Mouse (Mus musculus) stomach, postnatal 0 days (tissue): ENCODE results near the gene Gm3045.

ENCODE experiments used
- CTCF ChIP-seq: IDR thresholded peaks from 2 replicates; pipeline ENCODE4 v1.5.1; 2016; ENCODE audit warnings: antibody characterized with exemption, low read depth, mild to moderate bottlenecking, moderate library complexity
- EP300 ChIP-seq: optimal IDR thresholded peaks from 2 replicates; pipeline ENCODE3; 2016; ENCODE audit warnings: antibody characterized with exemption

- peak; percentile 48 for TF ChIP-seq CTCF
- no peak for TF ChIP-seq EP300
These were observed 9.4 kb downstream of the Gm3045 start for GRCm38 (mm10) chr13:56435615-56436287.
